Mouse (Mus musculus): Measurements from ENCODE around the gene Miga1.
"Not testable (repeated sequence)": the region's sequence is repeated elsewhere in the genome, so short reads cannot be mapped to it uniquely, and the experiment has no call there.

The Miga1 gene

GRCm38 (mm10) chr3:152321765-152322547 lies 18.3 kb downstream of the Miga1 start:
- no peak for DNase-seq

GRCm38 (mm10) chr3:152320972-152321645 lies 19.1 kb downstream of the Miga1 start:
- no peak for DNase-seq

GRCm38 (mm10) chr3:152316447-152317173 lies 23.6 kb downstream of the Miga1 start:
- DNase-seq: not testable (repeated sequence)

- DNase-seq: peak; percentile 83
These were observed 24.6 kb downstream of the Miga1 start for GRCm38 (mm10) chr3:152315613-152316012.

GRCm38 (mm10) chr3:152314666-152315065 lies 25.5 kb downstream of the Miga1 start:
- not testable (repeated sequence) for DNase-seq

- no peak for DNase-seq
These were observed 31.0 kb downstream of the Miga1 start for GRCm38 (mm10) chr3:152309250-152309645.

GRCm38 (mm10) chr3:152308485-152309249 lies 31.5 kb downstream of the Miga1 start:
- no peak for DNase-seq

- DNase-seq: no peak
These were observed 34.2 kb downstream of the Miga1 start for GRCm38 (mm10) chr3:152305971-152306370.

GRCm38 (mm10) chr3:152305080-152305479 lies 35.1 kb downstream of the Miga1 start:
- DNase-seq: no peak

GRCm38 (mm10) chr3:152304093-152304815 lies 36.0 kb downstream of the Miga1 start:
- DNase-seq: peak; percentile 10

GRCm38 (mm10) chr3:152302991-152303390 lies 37.2 kb downstream of the Miga1 start:
- DNase-seq: no peak

GRCm38 (mm10) chr3:152300376-152301337 lies 39.5 kb downstream of the Miga1 start:
- no peak for DNase-seq

- DNase-seq: no peak
These were observed 44.3 kb downstream of the Miga1 start for GRCm38 (mm10) chr3:152295896-152296295.

- DNase-seq: no peak
These were observed 45.8 kb downstream of the Miga1 start for GRCm38 (mm10) chr3:152294400-152294799.

GRCm38 (mm10) chr3:152293530-152294181 lies 46.6 kb downstream of the Miga1 start:
- DNase-seq: no peak

GRCm38 (mm10) chr3:152291895-152292294 lies 48.3 kb downstream of the Miga1 start:
- DNase-seq: no peak

GRCm38 (mm10) chr3:152290175-152290798 lies 49.9 kb downstream of the Miga1 start:
- no peak for DNase-seq

- peak; percentile 32 for DNase-seq
These were observed 51.5 kb downstream of the Miga1 start for GRCm38 (mm10) chr3:152288740-152289139.

GRCm38 (mm10) chr3:152288276-152288675 lies 51.9 kb downstream of the Miga1 start:
- no peak for DNase-seq

- DNase-seq: no peak
These were observed 52.4 kb downstream of the Miga1 start for GRCm38 (mm10) chr3:152287810-152288209.
